Mouse (Mus musculus) forebrain, embryonic 11.5 days (tissue): ENCODE measurements around the gene Tmem248. TPM values are rescaled to one million over a fixed set of nuclear protein-coding genes. Genes with fewer than 3 reads are reported as not detected.
"Not testable (repeated sequence)": the region's sequence is repeated elsewhere in the genome, so short reads cannot be mapped to it uniquely, and the experiment has no call there.

Experiments used
- ATAC-seq: fragments of 200-750 bp; cut with Nextera tagmentation; replicated peaks from 2 replicates; pipeline ENCODE4 v1.8.0; 2017; ENCODE audit warnings: moderate TSS enrichment; ENCODE audit not compliant: low FRiP score
- DNase-seq: peaks from one replicate; pipeline ENCODE4 v3.0.0-alpha.2; 2017; ENCODE audit warnings: low spot score
- H3K27ac ChIP-seq: fragments of 300-500 bp; sonication (generic); 2 replicates; pipeline ENCODE4 v1.5.1; 2014; ENCODE audit warnings: low read depth, low read length
- H3K27me3 ChIP-seq: fragments of 300-500 bp; sonication (generic); 2 replicates; pipeline ENCODE4 v1.6.1; 2014; ENCODE audit warnings: mild to moderate bottlenecking, low read length, mixed read lengths; ENCODE audit not compliant: control insufficient read depth, insufficient read depth
- H3K36me3 ChIP-seq: fragments of 300-500 bp; sonication (generic); 2 replicates; pipeline ENCODE4 v1.6.1; 2014; ENCODE audit warnings: mild to moderate bottlenecking, low read length, moderate library complexity, mixed read lengths; ENCODE audit not compliant: control insufficient read depth, insufficient read depth
- H3K4me1 ChIP-seq: fragments of 300-500 bp; sonication (generic); replicated peaks from 2 replicates; pipeline ENCODE4 v1.6.1; 2014; ENCODE audit warnings: low read length, mixed read lengths; ENCODE audit not compliant: control insufficient read depth, insufficient read depth
- H3K4me2 ChIP-seq: fragments of 300-500 bp; sonication (generic); 2 replicates; pipeline ENCODE4 v1.6.1; 2014; ENCODE audit warnings: low read depth, mild to moderate bottlenecking, low read length, moderate library complexity, mixed read lengths; ENCODE audit not compliant: severe bottlenecking
- H3K4me3 ChIP-seq: fragments of 300-500 bp; sonication (generic); 2 replicates; pipeline ENCODE4 v1.5.1; 2014; ENCODE audit warnings: low read depth, low read length
- H3K9ac ChIP-seq: fragments of 300-500 bp; sonication (generic); 2 replicates; pipeline ENCODE4 v1.6.1; 2014; ENCODE audit warnings: low read length
- H3K9me3 ChIP-seq: fragments of 300-500 bp; sonication (generic); 2 replicates; pipeline ENCODE4 v1.6.1; 2016; ENCODE audit warnings: low read length, mixed read lengths; ENCODE audit not compliant: control insufficient read depth
- WGBS: fragments of 180-500 bp; shearing (Covaris S2); extraction: QIAGEN DNeasy Blood & Tissue Kit; methylation state at CpG from one replicate; pipeline ENCODE4 v1.1.7; 2014; 5-methylcytosine and 5-hydroxymethylcytosine counted together
- polyA plus RNA-seq: library from polyadenylated mRNA; unstranded; fragments of >200 nt; fragmentation: Nextera tagmentation; extraction: Ambion mirVana; gene quantifications from 2 replicates; pipeline ENCODE4 v1.2.1, GENCODE M21; 2014

Gene Tmem248
- polyA plus RNA-seq, 1 experiment from 2014 or later, result 34.7 TPM

GRCm38 (mm10) chr5:130255799-130256525, 39.1 kb downstream of the Tmem248 start:
- H3K27me3 ChIP-seq, H3K9me3 ChIP-seq, H3K36me3 ChIP-seq, DNase-seq, H3K27ac ChIP-seq, ATAC-seq, H3K4me1 ChIP-seq: not testable (repeated sequence)
- Histone ChIP-seq H3K4me2 (peak overlapping the region; percentile 76), H3K4me3 (peak overlapping the region; percentile 70), H3K9ac (peak overlapping the region; percentile 52; the same call in 1 of the 2 replicates)
- 35% methylated on average over 20 of the region's 20 CpGs for WGBS

GRCm38 (mm10) chr5:130256678-130257271, 39.9 kb downstream of the Tmem248 start:
- Histone ChIP-seq H3K4me2 (peak overlapping the region; percentile 76), H3K9me3 (no peaks in the 10 kb centered on the region), H3K27me3 (no peaks in the 10 kb centered on the region), H3K9ac (peak overlapping the region; percentile 68), H3K4me3 (peak overlapping the region; percentile 55), H3K36me3 (peaks cover 5% of the 10 kb centered on the region; the same call in 1 of the 2 replicates), H3K27ac (no peak overlapping the region; the same call in 1 of the 2 replicates), H3K4me1 (peaks cover 3% of the 10 kb centered on the region; the same call in 1 of the 2 replicates)
- WGBS, result 1% methylated on average over 25 of the region's 25 CpGs
- ATAC-seq, result peak; percentile 93
- peak; percentile 92 for DNase-seq

DNA sequence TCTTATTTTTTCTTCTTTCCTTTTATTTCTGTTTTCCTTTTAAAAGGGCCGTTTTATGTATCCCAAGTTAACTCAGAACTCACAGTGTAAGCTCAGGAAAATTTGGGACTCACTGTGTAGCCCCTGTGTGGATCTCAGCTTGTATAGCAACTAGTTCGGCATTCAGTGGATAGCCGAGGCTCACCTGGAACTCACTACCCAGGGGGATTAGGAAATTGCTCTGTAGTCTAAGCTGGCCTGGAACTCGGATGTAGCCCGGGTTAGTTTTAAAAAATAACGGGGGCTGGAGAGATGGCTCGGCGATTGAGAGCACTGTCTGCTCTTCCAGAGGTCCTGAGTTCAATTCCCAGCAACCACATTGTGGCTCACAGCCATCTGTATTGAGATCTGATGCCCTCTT, 40.4 kb downstream of the Tmem248 start:
- Histone ChIP-seq H3K9ac (peak overlapping the region; percentile 68), H3K4me1 (peaks cover 3% of the 10 kb centered on the region; the same call in 1 of the 2 replicates), H3K36me3 (peaks cover 5% of the 10 kb centered on the region; the same call in 1 of the 2 replicates), H3K4me3 (peak overlapping the region; percentile 55), H3K27ac (no peak overlapping the region), H3K9me3 (no peaks in the 10 kb centered on the region), H3K27me3 (no peaks in the 10 kb centered on the region), H3K4me2 (peak overlapping the region; percentile 65)
- no peak for DNase-seq
- no peak for ATAC-seq
- WGBS, result 12% methylated on average over 8 of the region's 8 CpGs

- DNase-seq (no peak), ATAC-seq (no peak)
- 82% methylated on average over 11 of the region's 11 CpGs for WGBS
- no peaks in the 10 kb centered on the region for H3K4me1 ChIP-seq
- H3K4me3 ChIP-seq, result no peak overlapping the region
- no peak overlapping the region for H3K4me2 ChIP-seq
- H3K27me3 ChIP-seq, result no peaks in the 10 kb centered on the region
- no peaks in the 10 kb centered on the region for H3K9me3 ChIP-seq
- peaks cover 7% of the 10 kb centered on the region; the same call in 1 of the 2 replicates for H3K36me3 ChIP-seq
- H3K27ac ChIP-seq, result no peak overlapping the region
- H3K9ac ChIP-seq, result no peak overlapping the region
These were observed 46.6 kb downstream of the Tmem248 start for GRCm38 (mm10) chr5:130263454-130263853.

- Histone ChIP-seq H3K4me3 (no peak overlapping the region), H3K27ac (no peak overlapping the region), H3K36me3 (peaks cover 7% of the 10 kb centered on the region; the same call in 1 of the 2 replicates), H3K4me2 (no peak overlapping the region), H3K9ac (no peak overlapping the region), H3K4me1 (no peaks in the 10 kb centered on the region), H3K27me3 (no peaks in the 10 kb centered on the region), H3K9me3 (no peaks in the 10 kb centered on the region)
- WGBS, result 88% methylated on average over 6 of the region's 6 CpGs
- no peak for ATAC-seq
- no peak for DNase-seq
These were observed 47.6 kb downstream of the Tmem248 start for GRCm38 (mm10) chr5:130264433-130265005.

DNA sequence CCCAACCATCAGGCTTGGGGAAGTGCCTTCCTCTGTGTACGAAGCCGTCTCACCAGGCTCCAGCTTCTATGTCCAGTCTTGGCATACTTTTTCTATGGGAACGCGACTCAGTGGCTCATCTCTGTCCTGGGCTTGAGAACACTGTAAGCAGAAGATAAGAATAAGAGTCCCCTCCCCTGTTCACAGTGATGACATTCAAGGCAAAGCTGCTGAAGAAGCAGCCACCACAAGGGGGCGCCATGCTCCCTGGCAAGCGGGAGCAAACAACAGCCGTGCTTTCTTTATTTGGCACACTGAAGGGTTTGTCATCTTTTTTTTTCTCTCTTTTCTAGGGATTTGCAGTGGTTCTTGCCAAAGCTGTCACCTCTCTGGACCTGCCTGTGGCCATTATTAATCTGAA, 49.8 kb downstream of the Tmem248 start:
- Histone ChIP-seq H3K27me3 (no peaks in the 10 kb centered on the region), H3K4me2 (no peak overlapping the region), H3K9ac (no peak overlapping the region), H3K36me3 (peaks cover 7% of the 10 kb centered on the region; the same call in 1 of the 2 replicates), H3K4me3 (no peak overlapping the region), H3K4me1 (no peaks in the 10 kb centered on the region), H3K9me3 (no peaks in the 10 kb centered on the region), H3K27ac (no peak overlapping the region)
- 85% methylated on average over 7 of the region's 7 CpGs for WGBS
- ATAC-seq (no peak), DNase-seq (peak; percentile 75)

DNA sequence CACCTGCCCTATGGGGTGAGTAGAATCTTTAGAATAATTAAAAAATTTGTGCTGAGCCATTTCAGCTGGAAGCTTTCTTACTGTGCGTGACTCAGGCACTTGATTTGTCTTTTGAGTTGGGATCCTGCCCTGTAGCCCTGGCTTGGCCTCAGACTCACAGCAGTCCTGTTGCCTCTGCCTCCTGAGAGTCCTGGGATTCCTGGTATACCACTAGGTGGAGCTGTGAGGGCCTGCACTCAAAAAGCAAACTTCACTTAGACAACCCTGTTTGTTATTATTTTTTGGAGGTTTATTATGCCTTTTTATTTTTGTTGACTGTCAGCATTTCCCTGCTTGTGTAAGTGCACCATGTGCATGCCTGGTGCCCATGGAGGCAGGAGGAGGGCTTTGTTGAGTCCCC, 50.4 kb downstream of the Tmem248 start:
- no peak overlapping the region for H3K4me2 ChIP-seq
- WGBS, result 87% methylated on average over 1 of the region's 1 CpGs
- no peaks in the 10 kb centered on the region for H3K27me3 ChIP-seq
- ATAC-seq (no peak), DNase-seq (no peak)
- H3K9me3 ChIP-seq, result no peaks in the 10 kb centered on the region
- H3K27ac ChIP-seq, result no peak overlapping the region
- H3K4me3 ChIP-seq, result no peak overlapping the region
- no peaks in the 10 kb centered on the region for H3K4me1 ChIP-seq
- H3K9ac ChIP-seq, result no peak overlapping the region
- H3K36me3 ChIP-seq, result peaks cover 7% of the 10 kb centered on the region; the same call in 1 of the 2 replicates

- no peak for ATAC-seq
These were observed 52.1 kb downstream of the Tmem248 start for GRCm38 (mm10) chr5:130268976-130269375.

More at GRCm38 (mm10) chr5:130268976-130269375, 52.1 kb downstream of the Tmem248 start:
- Histone ChIP-seq H3K36me3 (peaks cover 7% of the 10 kb centered on the region; the same call in 1 of the 2 replicates), H3K9ac (no peak overlapping the region), H3K4me1 (no peaks in the 10 kb centered on the region), H3K4me2 (no peak overlapping the region), H3K27ac (no peak overlapping the region), H3K9me3 (no peaks in the 10 kb centered on the region), H3K4me3 (no peak overlapping the region), H3K27me3 (no peaks in the 10 kb centered on the region)
- no peak for DNase-seq
- WGBS, result 88% methylated on average over 11 of the region's 11 CpGs
